Mouse (Mus musculus) limb, embryonic 13.5 days (tissue): ENCODE results near the gene 1700017D01Rik. TPM values are rescaled to one million over a fixed set of nuclear protein-coding genes. Genes with fewer than 3 reads are reported as not detected.
"Not testable (repeated sequence)": the region's sequence is repeated elsewhere in the genome, so short reads cannot be mapped to it uniquely, and the experiment has no call there.

Experiments
- ATAC-seq: fragments of 200-750 bp; cut with Nextera tagmentation; 2 replicates; pipeline ENCODE4 v1.8.0; 2017; ENCODE audit warnings: low read depth, moderate number of reproducible peaks, moderate TSS enrichment; ENCODE audit not compliant: low FRiP score
- H3K27ac ChIP-seq: fragments of 300-500 bp; sonication (generic); 2 replicates; pipeline ENCODE4 v1.5.1; 2015; ENCODE audit warnings: inconsistent platforms, mild to moderate bottlenecking, moderate library complexity
- H3K27me3 ChIP-seq: fragments of 300-500 bp; sonication (generic); 2 replicates; pipeline ENCODE4 v1.6.1; 2015; ENCODE audit warnings: mild to moderate bottlenecking, inconsistent platforms
- H3K36me3 ChIP-seq: fragments of 300-500 bp; sonication (generic); 2 replicates; pipeline ENCODE4 v1.6.1; 2015; ENCODE audit warnings: inconsistent platforms, mild to moderate bottlenecking, moderate library complexity
- H3K4me1 ChIP-seq: fragments of 300-500 bp; sonication (generic); 2 replicates; pipeline ENCODE4 v1.6.1; 2015; ENCODE audit warnings: inconsistent platforms
- H3K4me2 ChIP-seq: fragments of 300-500 bp; sonication (generic); replicated peaks from 2 replicates; pipeline ENCODE4 v1.6.1; 2015; ENCODE audit warnings: inconsistent platforms, mild to moderate bottlenecking, moderate library complexity
- H3K4me3 ChIP-seq: fragments of 300-500 bp; sonication (generic); 2 replicates; pipeline ENCODE4 v1.5.1; 2015; ENCODE audit warnings: moderate library complexity, mild to moderate bottlenecking, inconsistent platforms
- H3K9ac ChIP-seq: fragments of 300-500 bp; sonication (generic); 2 replicates; pipeline ENCODE4 v1.6.1; 2015; ENCODE audit warnings: mild to moderate bottlenecking, inconsistent platforms
- H3K9me3 ChIP-seq: fragments of 300-500 bp; sonication (generic); 2 replicates; pipeline ENCODE4 v1.6.1; 2016; ENCODE audit warnings: inconsistent platforms
- WGBS: fragments of 180-500 bp; shearing (Covaris S2); methylation state at CpG from one replicate; pipeline ENCODE4 v1.1.7; 2015; 5-methylcytosine and 5-hydroxymethylcytosine counted together
- polyA plus RNA-seq: library from polyadenylated mRNA; unstranded; fragments of >200 nt; fragmentation: Nextera tagmentation; extraction: Ambion mirVana; gene quantifications from 2 replicates; pipeline ENCODE4 v1.2.1, GENCODE M21; 2015

Gene 1700017D01Rik
- polyA plus RNA-seq, 1 experiment from 2014 or later = not detected

- Histone ChIP-seq H3K27me3 (no peaks in the 10 kb centered on the region), H3K4me3 (no peak within 1 kb of the TSS), H3K36me3 (no peaks in the 10 kb centered on the region), H3K27ac (no peak within 1 kb of the TSS), H3K4me1 (no peaks in the 10 kb centered on the region), H3K4me2 (no peak within 1 kb of the TSS), H3K9ac (no peak within 1 kb of the TSS), H3K9me3 (no peaks in the 10 kb centered on the region)
- no peak for ATAC-seq
- 87% methylated on average over 4 of the region's 4 CpGs for WGBS
Observed at GRCm38 (mm10) chr19:11080934-11081333, 49.7 kb downstream of the 1700017D01Rik start, which contains the start of gene Ms4a8a. Ms4a8a (minus strand) TSS chr19:11081102.

- WGBS = 63% methylated on average over 3 of the region's 3 CpGs
Observed at GRCm38 (mm10) chr19:11070364-11070763, 60.3 kb downstream of the 1700017D01Rik start.

DNA sequence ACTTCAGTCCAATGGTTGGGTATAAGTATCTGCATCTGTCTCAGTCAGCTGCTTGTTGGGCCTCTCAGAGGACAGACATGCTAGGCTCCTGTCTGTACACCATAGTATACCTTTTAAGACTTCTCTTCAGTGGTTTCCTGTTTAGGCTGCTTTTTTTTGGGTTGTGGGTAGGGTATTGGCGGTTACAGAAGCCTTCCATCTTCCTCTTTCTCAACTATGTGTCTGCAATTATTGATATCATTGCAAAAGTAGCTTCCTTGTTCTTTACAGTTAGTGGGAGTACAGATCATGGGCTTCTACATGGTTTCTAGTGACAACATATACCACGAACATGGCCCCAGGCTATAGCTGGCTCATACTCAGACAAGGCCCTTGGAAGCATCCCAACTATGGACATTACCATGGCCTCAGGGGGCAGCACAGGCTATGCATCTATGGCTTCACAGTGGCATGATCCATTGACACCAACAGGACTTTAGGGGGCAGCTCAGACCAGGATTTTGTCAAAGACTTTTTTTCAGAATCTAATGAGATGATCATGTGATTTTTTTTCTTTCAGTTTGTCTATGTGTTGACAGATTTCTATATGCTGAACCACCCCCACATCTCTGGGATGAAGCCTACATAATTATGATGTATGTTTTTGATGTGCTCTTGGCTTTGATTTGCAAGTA is 65.3 kb downstream of the 1700017D01Rik start:
- ATAC-seq = no peak
- no peaks in the 10 kb centered on the region for H3K4me1 ChIP-seq
- H3K4me3 ChIP-seq = no peak overlapping the region
- no peak overlapping the region for H3K4me2 ChIP-seq
- H3K9ac ChIP-seq = no peak overlapping the region
- H3K27me3 ChIP-seq = no peaks in the 10 kb centered on the region
- 81% methylated on average over 2 of the region's 2 CpGs for WGBS
- H3K9me3 ChIP-seq = 0 out of 2 replicates have a peak, but pooled peaks cover 3% of the 10 kb centered on the region
- H3K27ac ChIP-seq = no peak overlapping the region
- H3K36me3 ChIP-seq = no peaks in the 10 kb centered on the region

More at GRCm38 (mm10) chr19:11070364-11070763, 60.3 kb downstream of the 1700017D01Rik start:
- Histone ChIP-seq H3K9me3 (0 out of 2 replicates have a peak, but pooled peaks cover 3% of the 10 kb centered on the region), H3K4me3 (no peak overlapping the region), H3K4me1 (no peaks in the 10 kb centered on the region), H3K4me2 (no peak overlapping the region), H3K9ac (no peak overlapping the region), H3K36me3 (no peaks in the 10 kb centered on the region), H3K27ac (no peak overlapping the region), H3K27me3 (no peaks in the 10 kb centered on the region)
- ATAC-seq = no peak

- 83% methylated on average over 1 of the region's 1 CpGs for WGBS
- Histone ChIP-seq H3K4me1 (no peaks in the 10 kb centered on the region), H3K9me3 (0 out of 2 replicates have a peak, but pooled peaks cover 3% of the 10 kb centered on the region), H3K36me3 (no peaks in the 10 kb centered on the region), H3K9ac (no peak overlapping the region), H3K27ac (no peak overlapping the region), H3K27me3 (no peaks in the 10 kb centered on the region), H3K4me2 (no peak overlapping the region), H3K4me3 (no peak overlapping the region)
- no peak for ATAC-seq
Observed at GRCm38 (mm10) chr19:11060900-11061299, 69.8 kb downstream of the 1700017D01Rik start.

- H3K27ac ChIP-seq = no peak overlapping the region
- H3K27me3 ChIP-seq = no peaks in the 10 kb centered on the region
- H3K4me3 ChIP-seq = no peak overlapping the region
- no peaks in the 10 kb centered on the region for H3K4me1 ChIP-seq
- no peaks in the 10 kb centered on the region for H3K36me3 ChIP-seq
- ATAC-seq = no peak
- no peak overlapping the region for H3K4me2 ChIP-seq
- no peaks in the 10 kb centered on the region for H3K9me3 ChIP-seq
- no peak overlapping the region for H3K9ac ChIP-seq
Observed at GRCm38 (mm10) chr19:11059967-11060366, 70.7 kb downstream of the 1700017D01Rik start.

DNA sequence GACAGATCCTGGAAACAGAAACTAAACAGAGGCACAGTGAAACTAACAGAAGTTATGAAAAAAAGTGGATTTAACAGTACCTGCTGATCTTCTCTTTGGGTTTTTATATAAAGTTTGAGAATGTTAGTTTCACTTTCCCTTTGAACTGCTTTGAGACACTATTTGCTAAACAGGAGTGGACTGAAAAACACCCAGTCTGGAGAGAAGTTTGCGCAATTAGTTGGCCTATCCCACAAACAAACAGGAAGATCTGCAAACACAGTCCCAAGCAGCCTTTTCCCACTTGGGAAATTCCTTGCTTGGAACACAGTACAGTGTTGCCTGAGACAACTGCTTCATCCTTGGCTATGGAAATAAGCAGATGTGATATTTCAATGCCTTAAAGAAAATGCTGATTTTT is 75.0 kb downstream of the 1700017D01Rik start:
- not testable (repeated sequence) for H3K9me3 ChIP-seq, H3K27me3 ChIP-seq, H3K36me3 ChIP-seq, H3K27ac ChIP-seq, H3K4me3 ChIP-seq, ATAC-seq, H3K9ac ChIP-seq, H3K4me2 ChIP-seq, H3K4me1 ChIP-seq
- WGBS = 89% methylated on average over 1 of the region's 1 CpGs

- no peak overlapping the region for H3K4me3 ChIP-seq
- no peaks in the 10 kb centered on the region for H3K27me3 ChIP-seq
- H3K9me3 ChIP-seq = no peaks in the 10 kb centered on the region
- H3K27ac ChIP-seq = no peak overlapping the region
- no peaks in the 10 kb centered on the region for H3K4me1 ChIP-seq
- H3K9ac ChIP-seq = no peak overlapping the region
- no peaks in the 10 kb centered on the region for H3K36me3 ChIP-seq
- no peak for ATAC-seq
- H3K4me2 ChIP-seq = no peak overlapping the region
- WGBS = 67% methylated on average over 3 of the region's 3 CpGs
Observed at GRCm38 (mm10) chr19:11053277-11053676, 77.4 kb downstream of the 1700017D01Rik start.

GRCm38 (mm10) chr19:11052877-11053276 is 77.8 kb downstream of the 1700017D01Rik start:
- 48% methylated on average over 5 of the region's 5 CpGs for WGBS

GRCm38 (mm10) chr19:11050286-11050685 is 80.4 kb downstream of the 1700017D01Rik start:
- no peak overlapping the region for H3K9ac ChIP-seq
- no peak overlapping the region for H3K4me3 ChIP-seq
- H3K4me2 ChIP-seq = no peak overlapping the region
- WGBS = 59% methylated on average over 2 of the region's 2 CpGs
- no peaks in the 10 kb centered on the region for H3K36me3 ChIP-seq
- no peak for ATAC-seq
- H3K9me3 ChIP-seq = no peaks in the 10 kb centered on the region
- H3K4me1 ChIP-seq = no peaks in the 10 kb centered on the region
- no peaks in the 10 kb centered on the region for H3K27me3 ChIP-seq
- no peak overlapping the region for H3K27ac ChIP-seq

More at GRCm38 (mm10) chr19:11052877-11053276, 77.8 kb downstream of the 1700017D01Rik start:
- Histone ChIP-seq H3K4me1 (no peaks in the 10 kb centered on the region), H3K27ac (no peak overlapping the region), H3K9ac (no peak overlapping the region), H3K36me3 (no peaks in the 10 kb centered on the region), H3K4me3 (no peak overlapping the region), H3K4me2 (no peak overlapping the region), H3K9me3 (no peaks in the 10 kb centered on the region), H3K27me3 (no peaks in the 10 kb centered on the region)
- ATAC-seq = no peak

DNA sequence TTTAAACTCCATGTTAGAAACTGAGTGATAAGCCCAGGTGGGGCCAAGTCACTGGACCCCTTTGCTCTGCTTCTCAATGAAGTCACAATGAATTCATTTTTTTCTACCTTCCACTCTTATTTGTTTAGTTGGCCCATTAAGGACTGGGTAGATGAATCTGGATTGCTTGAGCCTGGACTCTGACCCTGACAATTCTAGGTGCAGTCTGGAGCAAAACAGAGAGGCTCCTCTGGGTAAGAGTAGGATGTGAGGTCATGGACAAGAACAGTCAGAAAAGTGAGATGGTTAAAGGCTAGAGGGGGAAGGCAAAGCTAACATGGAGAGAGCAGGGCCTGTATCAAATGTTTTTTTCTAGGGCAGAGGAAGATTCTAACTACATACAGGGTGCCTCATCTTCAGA is 81.2 kb downstream of the 1700017D01Rik start:
- no peak overlapping the region for H3K4me2 ChIP-seq
- H3K4me3 ChIP-seq = no peak overlapping the region
- H3K4me1 ChIP-seq = no peaks in the 10 kb centered on the region
- no peaks in the 10 kb centered on the region for H3K9me3 ChIP-seq
- no peaks in the 10 kb centered on the region for H3K27me3 ChIP-seq
- ATAC-seq = no peak
- no peak overlapping the region for H3K9ac ChIP-seq
- H3K36me3 ChIP-seq = no peaks in the 10 kb centered on the region
- no peak overlapping the region for H3K27ac ChIP-seq

DNA sequence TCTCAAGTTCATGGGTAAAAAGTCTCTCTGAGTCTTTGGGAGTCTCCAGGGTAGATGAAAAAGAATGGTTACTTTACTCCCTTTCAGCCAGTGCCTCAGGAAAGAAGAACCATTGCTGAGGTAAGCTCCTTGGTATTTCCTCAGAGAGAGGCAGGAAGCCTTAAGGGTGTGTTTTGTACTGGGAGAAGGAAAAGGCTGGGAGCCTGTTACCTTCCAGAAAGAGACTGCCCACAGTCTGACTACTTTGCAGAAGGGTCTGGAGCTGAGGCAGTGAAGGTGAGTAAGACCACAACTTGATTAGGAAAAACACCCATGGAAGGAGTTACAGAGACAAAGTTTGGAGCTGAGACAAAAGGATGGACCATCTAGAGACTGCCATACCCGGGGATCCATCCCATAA is 82.2 kb downstream of the 1700017D01Rik start:
- no peak for ATAC-seq
- H3K36me3 ChIP-seq = no peaks in the 10 kb centered on the region
- no peak overlapping the region for H3K4me2 ChIP-seq
- no peak overlapping the region for H3K9ac ChIP-seq
- 63% methylated on average over 1 of the region's 1 CpGs for WGBS
- no peaks in the 10 kb centered on the region for H3K4me1 ChIP-seq
- no peak overlapping the region for H3K4me3 ChIP-seq
- H3K9me3 ChIP-seq = no peaks in the 10 kb centered on the region
- H3K27ac ChIP-seq = no peak overlapping the region
- no peaks in the 10 kb centered on the region for H3K27me3 ChIP-seq

GRCm38 (mm10) chr19:11048009-11048408 is 82.7 kb downstream of the 1700017D01Rik start:
- H3K27ac ChIP-seq = no peak overlapping the region
- H3K36me3 ChIP-seq = no peaks in the 10 kb centered on the region
- H3K4me2 ChIP-seq = no peak overlapping the region
- H3K27me3 ChIP-seq = no peaks in the 10 kb centered on the region
- no peaks in the 10 kb centered on the region for H3K9me3 ChIP-seq
- no peak overlapping the region for H3K4me3 ChIP-seq
- H3K9ac ChIP-seq = no peak overlapping the region
- no peak for ATAC-seq
- H3K4me1 ChIP-seq = no peaks in the 10 kb centered on the region
- 70% methylated on average over 6 of the region's 6 CpGs for WGBS
